Mouse (Mus musculus) MEL (cell line): Measurements from ENCODE around the gene Ctnnbl1. TPM values are rescaled to one million over a fixed set of nuclear protein-coding genes. Genes with fewer than 3 reads are reported as not detected.

ENCODE experiments used
- DNase-seq: peaks from one replicate; pipeline ENCODE4 v3.0.0; 2011; ENCODE audit warnings: low read depth, low spot score
- H3K27ac ChIP-seq: 2 replicates; pipeline ENCODE4 v1.5.1; 2012; ENCODE audit warnings: low read depth, mild to moderate bottlenecking, control low read depth, low read length, moderate library complexity; ENCODE audit not compliant: control insufficient read depth
- H3K27me3 ChIP-seq, 2 experiments: fragments of 150-350 bp in 1 of 2; sonication (generic) in 1 of 2; 2 replicates each; pipeline ENCODE4 v1.6.1; 2012; ENCODE audit warnings: low read length in 2 of 2, mild to moderate bottlenecking in 2 of 2, improper control_type of control experiment in 1 of 2, moderate library complexity in 1 of 2; ENCODE audit not compliant: insufficient read depth in 2 of 2, control insufficient read depth in 1 of 2
- H3K36me3 ChIP-seq, 2 experiments: 2 replicates each; pipeline ENCODE4 v1.6.1; 2012 to 2014; ENCODE audit warnings: low read length in 2 of 2, improper control_type of control experiment in 1 of 2, inconsistent platforms in 1 of 2, mild to moderate bottlenecking in 1 of 2; ENCODE audit not compliant: insufficient read depth in 2 of 2, control insufficient read depth in 1 of 2
- H3K4me1 ChIP-seq, 2 experiments: fragments of 150-350 bp in 1 of 2; sonication (generic) in 1 of 2; 2 replicates each; pipeline ENCODE4 v1.6.1; 2012; ENCODE audit warnings: low read length in 2 of 2, improper control_type of control experiment in 1 of 2, mild to moderate bottlenecking in 1 of 2; ENCODE audit not compliant: insufficient read depth in 2 of 2, control insufficient read depth in 1 of 2
- H3K4me3 ChIP-seq, 2 experiments: fragments of 150-350 bp in 1 of 2; sonication (generic) in 1 of 2; 2 replicates each; pipeline ENCODE4 v1.5.1; 2012; ENCODE audit warnings: low read depth in 2 of 2, low read length in 2 of 2, mild to moderate bottlenecking in 2 of 2, moderate library complexity in 2 of 2, control low read depth in 1 of 2, improper control_type of control experiment in 1 of 2; ENCODE audit not compliant: control insufficient read depth in 1 of 2, insufficient read depth in 1 of 2
- H3K79me2 ChIP-seq: 2 replicates; pipeline ENCODE4 v1.6.1; 2012; ENCODE audit warnings: mild to moderate bottlenecking, low read length, moderate library complexity; ENCODE audit not compliant: control insufficient read depth, poor library complexity, insufficient read depth
- H3K9ac ChIP-seq: 2 replicates; pipeline ENCODE4 v1.6.1; 2012; ENCODE audit warnings: low read depth, mild to moderate bottlenecking, control low read depth, low read length, moderate library complexity; ENCODE audit not compliant: control insufficient read depth, poor library complexity, severe bottlenecking
- H3K9me3 ChIP-seq: fragments of 150-350 bp; sonication (generic); replicated peaks from 2 replicates; pipeline ENCODE4 v1.6.1; 2012; ENCODE audit warnings: mild to moderate bottlenecking, low read length, improper control_type of control experiment, moderate library complexity; ENCODE audit not compliant: insufficient read depth
- BHLHE40 ChIP-seq: IDR thresholded peaks from 2 replicates; pipeline ENCODE4 v1.6.1; 2012; ENCODE audit warnings: low read depth, mild to moderate bottlenecking, inconsistent platforms, low read length, improper control_type of control experiment, borderline replicate concordance
- CHD1 ChIP-seq: IDR thresholded peaks from 2 replicates; pipeline ENCODE4 v1.6.1; 2012; ENCODE audit warnings: low read depth, mild to moderate bottlenecking, inconsistent platforms, low read length, improper control_type of control experiment
- CHD2 ChIP-seq: IDR thresholded peaks from 2 replicates; pipeline ENCODE4 v1.6.1; 2011; ENCODE audit warnings: low read length, improper control_type of control experiment
- CTCF ChIP-seq, 3 experiments: IDR thresholded peaks in 2 of 3; conservative IDR thresholded peaks in 1 of 3; 2 replicates each; pipeline ENCODE4 v1.5.1; 2011 to 2012; ENCODE audit warnings: low read length in 3 of 3, low read depth in 2 of 3, mild to moderate bottlenecking in 2 of 3, improper control_type of control experiment in 1 of 3, inconsistent platforms in 1 of 3, mixed read lengths in 1 of 3, moderate library complexity in 1 of 3; ENCODE audit not compliant: control insufficient read depth in 1 of 3, insufficient read depth in 1 of 3, poor library complexity in 1 of 3, severe bottlenecking in 1 of 3
- EP300 ChIP-seq, 2 experiments: IDR thresholded peaks; 2 replicates each; pipeline ENCODE4 v1.6.1; 2011; ENCODE audit warnings: improper control_type of control experiment in 2 of 2, low read length in 2 of 2, low read depth in 1 of 2, mild to moderate bottlenecking in 1 of 2
- ETS1 ChIP-seq: IDR thresholded peaks from 2 replicates; pipeline ENCODE4 v1.6.1; 2012; ENCODE audit warnings: low read depth, mild to moderate bottlenecking, inconsistent platforms, low read length, improper control_type of control experiment, moderate library complexity
- GABPA ChIP-seq: IDR thresholded peaks from 2 replicates; pipeline ENCODE4 v1.6.1; 2012; ENCODE audit warnings: low read depth, mild to moderate bottlenecking, inconsistent platforms, low read length, improper control_type of control experiment, moderate library complexity
- GATA1 ChIP-seq: IDR thresholded peaks from 2 replicates; pipeline ENCODE4 v1.6.1; 2011; ENCODE audit warnings: low read depth, low read length, improper control_type of control experiment
- HCFC1 ChIP-seq: IDR thresholded peaks from 2 replicates; pipeline ENCODE4 v1.6.1; 2012; ENCODE audit warnings: low read depth, mild to moderate bottlenecking, inconsistent platforms, low read length, improper control_type of control experiment, moderate library complexity
- JUND ChIP-seq: IDR thresholded peaks from 2 replicates; pipeline ENCODE4 v1.6.1; 2011; ENCODE audit warnings: low read depth, mild to moderate bottlenecking, improper control_type of control experiment, low read length
- KAT2A ChIP-seq: conservative IDR thresholded peaks from 2 replicates; pipeline ENCODE4 v1.6.1; 2012; ENCODE audit warnings: low read depth, low read length, improper control_type of control experiment, inconsistent platforms
- MAX ChIP-seq: IDR thresholded peaks from 2 replicates; pipeline ENCODE4 v1.6.1; 2011; ENCODE audit warnings: low read length, improper control_type of control experiment
- MAZ ChIP-seq: IDR thresholded peaks from 2 replicates; pipeline ENCODE4 v1.6.1; 2012; ENCODE audit warnings: low read depth, mild to moderate bottlenecking, inconsistent platforms, low read length, improper control_type of control experiment
- MEF2A ChIP-seq: IDR thresholded peaks from 2 replicates; pipeline ENCODE4 v1.6.1; 2014; ENCODE audit warnings: low read depth, mild to moderate bottlenecking, inconsistent platforms, low read length, improper control_type of control experiment; ENCODE audit not compliant: poor library complexity, insufficient replicate concordance, severe bottlenecking; ENCODE audit errors: extremely low read depth
- MXI1 ChIP-seq: IDR thresholded peaks from 2 replicates; pipeline ENCODE4 v1.6.1; 2011; ENCODE audit warnings: mild to moderate bottlenecking, low read depth, low read length, improper control_type of control experiment
- MYC ChIP-seq: IDR thresholded peaks from 2 replicates; pipeline ENCODE4 v1.6.1; 2011; ENCODE audit warnings: low read depth, mild to moderate bottlenecking, low read length, improper control_type of control experiment, moderate library complexity
- NELFE ChIP-seq: IDR thresholded peaks from 2 replicates; pipeline ENCODE4 v1.6.1; 2011; ENCODE audit warnings: low read depth, low read length, improper control_type of control experiment
- NRF1 ChIP-seq: IDR thresholded peaks from 2 replicates; pipeline ENCODE4 v1.6.1; 2014; ENCODE audit warnings: low read depth, mild to moderate bottlenecking, inconsistent platforms, low read length, improper control_type of control experiment, moderate library complexity; ENCODE audit not compliant: poor library complexity, insufficient read depth, severe bottlenecking
- POLR2A ChIP-seq, 2 experiments: IDR thresholded peaks; 2 replicates each; pipeline ENCODE4 v1.6.1; 2011 to 2012; ENCODE audit warnings: low read length in 2 of 2, mild to moderate bottlenecking in 2 of 2, control low read depth in 1 of 2, improper control_type of control experiment in 1 of 2, low read depth in 1 of 2, moderate library complexity in 1 of 2; ENCODE audit not compliant: control insufficient read depth in 1 of 2, insufficient read depth in 1 of 2, poor library complexity in 1 of 2
- POLR2AphosphoS2 ChIP-seq: IDR thresholded peaks from 2 replicates; pipeline ENCODE4 v1.6.1; 2011; ENCODE audit warnings: low read length, improper control_type of control experiment
- POLR2AphosphoS5 ChIP-seq: IDR thresholded peaks from 2 replicates; pipeline ENCODE4 v1.6.1; 2012; ENCODE audit warnings: low read depth, borderline replicate concordance, mild to moderate bottlenecking, inconsistent platforms, low read length, moderate library complexity, mixed read lengths
- RAD21 ChIP-seq: IDR thresholded peaks from 2 replicates; pipeline ENCODE4 v1.6.1; 2011; ENCODE audit warnings: mild to moderate bottlenecking, low read depth, low read length, improper control_type of control experiment
- RCOR1 ChIP-seq: IDR thresholded peaks from 2 replicates; pipeline ENCODE4 v1.6.1; 2012; ENCODE audit warnings: low read depth, mild to moderate bottlenecking, inconsistent platforms, low read length, improper control_type of control experiment
- SIN3A ChIP-seq: IDR thresholded peaks from 2 replicates; pipeline ENCODE4 v1.6.1; 2012; ENCODE audit warnings: low read length, improper control_type of control experiment, inconsistent platforms
- TCF12 ChIP-seq: IDR thresholded peaks from 2 replicates; pipeline ENCODE4 v1.6.1; 2014; ENCODE audit warnings: low read depth, mild to moderate bottlenecking, inconsistent platforms, low read length, improper control_type of control experiment, moderate library complexity
- UBTF ChIP-seq: IDR thresholded peaks from 2 replicates; pipeline ENCODE4 v1.6.1; 2012; ENCODE audit warnings: low read depth, mild to moderate bottlenecking, inconsistent platforms, low read length, improper control_type of control experiment, moderate library complexity, borderline replicate concordance; ENCODE audit not compliant: insufficient read depth
- USF2 ChIP-seq, 2 experiments: IDR thresholded peaks; 2 replicates each; pipeline ENCODE4 v1.6.1; 2011 to 2012; ENCODE audit warnings: improper control_type of control experiment in 2 of 2, low read length in 2 of 2, borderline replicate concordance in 1 of 2, inconsistent platforms in 1 of 2, low read depth in 1 of 2, mild to moderate bottlenecking in 1 of 2; ENCODE audit not compliant: insufficient read depth in 1 of 2
- ZC3H11A ChIP-seq: IDR thresholded peaks from 2 replicates; pipeline ENCODE4 v1.6.1; 2012; ENCODE audit warnings: low read depth, mild to moderate bottlenecking, inconsistent platforms, low read length, improper control_type of control experiment
- ZMIZ1 ChIP-seq: IDR thresholded peaks from 2 replicates; pipeline ENCODE4 v1.6.1; 2012; ENCODE audit warnings: low read depth, mild to moderate bottlenecking, inconsistent platforms, low read length, improper control_type of control experiment, moderate library complexity
- ZNF384 ChIP-seq: IDR thresholded peaks from 2 replicates; pipeline ENCODE4 v1.6.1; 2012; ENCODE audit warnings: low read depth, mild to moderate bottlenecking, inconsistent platforms, low read length, improper control_type of control experiment
- polyA plus RNA-seq, 2 experiments: library from polyadenylated mRNA; stranded (reverse) in 1 of 2; unstranded in 1 of 2; fragments of >175 nt in 1 of 2; fragments of >200 nt in 1 of 2; gene quantifications; 2 replicates each; pipeline versions ENCODE4 v1.2.1 to v1.2.4; 2012; ENCODE audit warnings: low replicate concordance in 2 of 2, low read depth in 1 of 2; ENCODE audit not compliant: insufficient read length in 2 of 2, insufficient read depth in 1 of 2, missing spikeins in 1 of 2
- total RNA-seq: library from RNA; depleted of rRNA; stranded (reverse); fragments of 300-350 nt; gene quantifications from 2 replicates; pipeline ENCODE4 v1.2.3, GENCODE M21; 2012

Gene Ctnnbl1
- total and polyA plus RNA-seq, 3 experiments, result 60.7 to 61.7 TPM; not detected in 1

DNA sequence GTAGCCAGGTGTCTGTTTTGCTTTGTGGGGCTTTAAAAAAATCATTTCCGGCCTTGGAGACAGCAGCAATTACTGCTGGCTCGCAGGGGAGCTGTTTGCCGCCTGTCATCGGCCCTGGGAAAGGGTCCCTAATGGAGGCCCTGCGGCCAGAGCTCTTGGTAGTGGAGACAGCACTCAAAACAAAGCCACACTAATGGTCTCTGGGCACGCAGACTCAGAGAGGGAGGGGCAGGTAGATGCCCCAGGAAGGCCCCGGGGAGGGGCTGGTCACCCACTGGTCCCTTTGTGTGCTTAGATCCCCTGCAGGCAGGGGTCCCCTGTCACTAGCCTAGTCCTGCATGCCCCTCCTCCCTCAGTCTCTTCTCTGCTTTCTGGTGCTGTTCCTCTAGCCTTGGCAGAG lies 186.2 kb downstream of the Ctnnbl1 start:
- H3K9ac ChIP-seq, result no peak overlapping the region

DNA sequence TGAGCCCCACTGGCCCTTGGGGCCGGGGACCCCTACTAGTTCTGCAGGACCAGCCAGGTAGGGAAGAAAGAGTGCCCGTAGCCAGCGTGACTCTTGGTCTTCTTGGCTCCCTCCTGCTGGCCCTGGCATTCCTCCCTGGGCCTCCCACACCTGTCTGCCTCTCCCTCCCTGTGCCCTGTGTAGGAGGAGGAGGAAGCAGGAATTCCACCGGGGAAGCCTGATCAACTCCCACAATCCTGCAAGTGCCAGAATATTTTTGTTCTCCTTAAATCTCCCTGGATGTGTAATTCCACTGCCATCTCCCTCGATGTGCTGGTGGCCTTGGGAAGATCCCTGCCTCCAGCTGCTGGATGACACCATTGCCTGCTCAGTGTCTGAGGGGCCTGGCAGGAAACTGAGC lies 187.3 kb downstream of the Ctnnbl1 start:
- TF ChIP-seq CTCF (IDR thresholded peaks at IDR 0.05 in 2 of 3, conservative IDR thresholded peaks at IDR 0.05 in 1 of 3; ENCODE audit: control insufficient read depth in 1 of 3, insufficient read depth in 1 of 3, low read depth in 2 of 3, low read length in 3 of 3, poor library complexity in 1 of 3, severe bottlenecking in 1 of 3), result no peak
- no peak for TF ChIP-seq MXI1
- no peak for TF ChIP-seq GABPA
- TF ChIP-seq RCOR1, result no peak
- no peak for TF ChIP-seq POLR2AphosphoS5
- TF ChIP-seq HCFC1, result no peak
- no peak for TF ChIP-seq ZC3H11A
- no peak for TF ChIP-seq MEF2A
- no peak for TF ChIP-seq ZMIZ1
- TF ChIP-seq POLR2AphosphoS2, result no peak
- TF ChIP-seq JUND, result no peak
- no peak for TF ChIP-seq KAT2A
- no peak for TF ChIP-seq MYC
- no peak for TF ChIP-seq USF2 (IDR thresholded peaks at IDR 0.05; ENCODE audit: borderline replicate concordance in 1 of 2, insufficient read depth in 1 of 2, low read depth in 1 of 2, low read length in 2 of 2)
- TF ChIP-seq TCF12, result no peak
- no peak for TF ChIP-seq CHD2
- TF ChIP-seq MAZ, result no peak
- no peak for TF ChIP-seq GATA1
- no peak for TF ChIP-seq CHD1

More for the DNA sequence above, 186.2 kb downstream of the Ctnnbl1 start:
- H3K79me2 ChIP-seq, result no peaks in the 10 kb centered on the region
- TF ChIP-seq CTCF (IDR thresholded peaks at IDR 0.05 in 2 of 3, conservative IDR thresholded peaks at IDR 0.05 in 1 of 3; ENCODE audit: control insufficient read depth in 1 of 3, insufficient read depth in 1 of 3, low read depth in 2 of 3, low read length in 3 of 3, poor library complexity in 1 of 3, severe bottlenecking in 1 of 3), result no peak
- no peak for TF ChIP-seq BHLHE40
- no peak for TF ChIP-seq ZC3H11A
- no peak for TF ChIP-seq EP300 (IDR thresholded peaks at IDR 0.05; ENCODE audit: low read depth in 1 of 2, low read length in 2 of 2)
- TF ChIP-seq CHD1, result no peak
- no peak for TF ChIP-seq HCFC1
- no peak for TF ChIP-seq MAX
- TF ChIP-seq USF2 (IDR thresholded peaks at IDR 0.05; ENCODE audit: borderline replicate concordance in 1 of 2, insufficient read depth in 1 of 2, low read depth in 1 of 2, low read length in 2 of 2), result no peak
- no peak for TF ChIP-seq MYC
- no peak for TF ChIP-seq MEF2A
- TF ChIP-seq ETS1, result no peak
- TF ChIP-seq NELFE, result no peak
- no peak for TF ChIP-seq POLR2A (IDR thresholded peaks at IDR 0.05; ENCODE audit: control insufficient read depth in 1 of 2, insufficient read depth in 1 of 2, low read depth in 1 of 2, low read length in 2 of 2, poor library complexity in 1 of 2)
- no peak for TF ChIP-seq RAD21
- TF ChIP-seq UBTF, result no peak
- TF ChIP-seq ZMIZ1, result no peak
- no peak for TF ChIP-seq SIN3A
- no peak for TF ChIP-seq NRF1
- TF ChIP-seq ZNF384, result no peak
- TF ChIP-seq TCF12, result no peak
- H3K27ac ChIP-seq, result no peak overlapping the region
- no peaks in the 10 kb centered on the region for H3K36me3 ChIP-seq
- no peaks in the 10 kb centered on the region for H3K4me1 ChIP-seq
- no peak overlapping the region for H3K4me3 ChIP-seq
- no peak for DNase-seq
- H3K9me3 ChIP-seq, result no peaks in the 10 kb centered on the region
- H3K27me3 ChIP-seq, result peaks cover 0 to 2% of the 10 kb centered on the region in 2 experiments; a peak in 1 of 4 replicates

More for the DNA sequence above, 187.3 kb downstream of the Ctnnbl1 start:
- Histone ChIP-seq H3K9ac (no peak overlapping the region), H3K9me3 (no peaks in the 10 kb centered on the region), H3K27ac (no peak overlapping the region), H3K36me3 (no peaks in the 10 kb centered on the region), H3K27me3 (peaks cover 0 to 4% of the 10 kb centered on the region in 2 experiments; a peak in 1 of 4 replicates), H3K4me1 (no peaks in the 10 kb centered on the region), H3K79me2 (no peaks in the 10 kb centered on the region), H3K4me3 (no peak overlapping the region)
- no peak for DNase-seq
